Mouse (Mus musculus) ES-Bruce4 (cell line): Measurements from ENCODE around the gene Nrgn. TPM values are rescaled to one million over a fixed set of nuclear protein-coding genes. Genes with fewer than 3 reads are reported as not detected.

Experiments
- H3K27ac ChIP-seq: 2 replicates; pipeline ENCODE4 v1.5.1; 2012; ENCODE audit warnings: low read length, inconsistent platforms; ENCODE audit not compliant: insufficient read depth
- H3K27me3 ChIP-seq: 2 replicates; pipeline ENCODE4 v1.6.1; 2012; ENCODE audit warnings: mild to moderate bottlenecking, low read length, inconsistent platforms; ENCODE audit not compliant: control insufficient read depth, poor library complexity, insufficient read depth, severe bottlenecking
- H3K36me3 ChIP-seq: 2 replicates; pipeline ENCODE4 v1.6.1; 2012; ENCODE audit warnings: inconsistent platforms, mild to moderate bottlenecking, low read length, moderate library complexity; ENCODE audit not compliant: control insufficient read depth, poor library complexity, insufficient read depth, severe bottlenecking
- H3K4me1 ChIP-seq: one replicate; pipeline ENCODE4 v1.8.1; 2011; ENCODE audit warnings: low read length; ENCODE audit not compliant: control insufficient read depth, insufficient read depth
- H3K4me3 ChIP-seq: 2 replicates; pipeline ENCODE4 v1.5.1; 2011; ENCODE audit warnings: low read depth, mild to moderate bottlenecking, low read length
- H3K9ac ChIP-seq: 2 replicates; pipeline ENCODE4 v1.6.1; 2012; ENCODE audit warnings: low read depth, mild to moderate bottlenecking, inconsistent platforms; ENCODE audit not compliant: poor library complexity, severe bottlenecking
- H3K9me3 ChIP-seq: replicated peaks from 2 replicates; pipeline ENCODE4 v1.6.1; 2012; ENCODE audit warnings: mild to moderate bottlenecking, low read length, inconsistent platforms; ENCODE audit not compliant: control insufficient read depth, poor library complexity, insufficient read depth, severe bottlenecking
- CTCF ChIP-seq: IDR thresholded peaks from one replicate; pipeline ENCODE4 v1.8.1; 2011; ENCODE audit warnings: low read depth, low read length
- EP300 ChIP-seq: IDR thresholded peaks from 2 replicates; pipeline ENCODE4 v1.6.1; 2011; ENCODE audit warnings: low read depth, low read length; ENCODE audit not compliant: insufficient read depth
- POLR2A ChIP-seq: IDR thresholded peaks from one replicate; pipeline ENCODE4 v1.8.1; 2011; ENCODE audit warnings: low read length; ENCODE audit not compliant: insufficient read depth
- polyA plus RNA-seq: library from polyadenylated mRNA; stranded (reverse); fragments of >200 nt; gene quantifications from 2 replicates; pipeline ENCODE4 v1.2.4, GENCODE M21; 2011; ENCODE audit warnings: low read depth; ENCODE audit not compliant: missing spikeins, insufficient read depth, insufficient read length

The Nrgn gene
- polyA plus RNA-seq, 1 experiment = 1.2 TPM

- H3K9me3 ChIP-seq = no peaks in the 10 kb centered on the region
- no peak overlapping the region for H3K4me3 ChIP-seq
- TF ChIP-seq POLR2A (no peak), CTCF (no peak), EP300 (no peak)
- peaks cover 8% of the 10 kb centered on the region for H3K4me1 ChIP-seq
- H3K36me3 ChIP-seq = no peaks in the 10 kb centered on the region
- no peak overlapping the region for H3K27ac ChIP-seq
- H3K9ac ChIP-seq = no peak overlapping the region
- no peaks in the 10 kb centered on the region; the same call in 1 of the 2 replicates for H3K27me3 ChIP-seq
Observed at GRCm38 (mm10) chr9:37546889-37547288, 5.8 kb downstream of the Nrgn start.

GRCm38 (mm10) chr9:37545847-37546452 is 6.8 kb downstream of the Nrgn start:
- Histone ChIP-seq H3K27ac (peak overlapping the region; percentile 9; the same call in 1 of the 2 replicates), H3K27me3 (no peaks in the 10 kb centered on the region), H3K4me3 (peak overlapping the region; percentile 52), H3K9me3 (no peaks in the 10 kb centered on the region), H3K4me1 (peaks cover 8% of the 10 kb centered on the region), H3K36me3 (no peaks in the 10 kb centered on the region), H3K9ac (peak overlapping the region; percentile 10)
- no peak for TF ChIP-seq EP300
- no peak for TF ChIP-seq CTCF
- TF ChIP-seq POLR2A = no peak

- H3K27me3 ChIP-seq = no peaks in the 10 kb centered on the region
Observed at GRCm38 (mm10) chr9:37545166-37545610, 7.5 kb downstream of the Nrgn start.

GRCm38 (mm10) chr9:37544447-37545165 is 8.1 kb downstream of the Nrgn start:
- H3K27me3 ChIP-seq = no peaks in the 10 kb centered on the region
- H3K27ac ChIP-seq = peak overlapping the region; percentile 68
- peak overlapping the region; percentile 10 for H3K9ac ChIP-seq

More at GRCm38 (mm10) chr9:37545166-37545610, 7.5 kb downstream of the Nrgn start:
- Histone ChIP-seq H3K27ac (peak overlapping the region; percentile 68), H3K4me3 (peak overlapping the region; percentile 52), H3K4me1 (peaks cover 8% of the 10 kb centered on the region), H3K36me3 (no peaks in the 10 kb centered on the region), H3K9ac (peak overlapping the region; percentile 10), H3K9me3 (no peaks in the 10 kb centered on the region)
- TF ChIP-seq EP300 = 0 out of 2 replicates have a peak, but pooled peaks have one; percentile 23
- no peak for TF ChIP-seq POLR2A

GRCm38 (mm10) chr9:37543869-37544440 is 8.7 kb downstream of the Nrgn start:
- peak overlapping the region; percentile 64 for H3K27ac ChIP-seq
- no peaks in the 10 kb centered on the region for H3K36me3 ChIP-seq
- peaks cover 8% of the 10 kb centered on the region for H3K4me1 ChIP-seq
- no peak overlapping the region for H3K9ac ChIP-seq
- TF ChIP-seq POLR2A (no peak), EP300 (no peak), CTCF (no peak)
- H3K27me3 ChIP-seq = no peaks in the 10 kb centered on the region
- no peak overlapping the region for H3K4me3 ChIP-seq
- no peaks in the 10 kb centered on the region for H3K9me3 ChIP-seq

More at GRCm38 (mm10) chr9:37544447-37545165, 8.1 kb downstream of the Nrgn start:
- no peaks in the 10 kb centered on the region for H3K9me3 ChIP-seq
- peak overlapping the region; percentile 49 for H3K4me3 ChIP-seq
- peak; percentile 54 for TF ChIP-seq CTCF
- 0 out of 2 replicates have a peak, but pooled peaks have one; percentile 18 for TF ChIP-seq EP300
- no peak for TF ChIP-seq POLR2A
- H3K4me1 ChIP-seq = peaks cover 8% of the 10 kb centered on the region
- H3K36me3 ChIP-seq = no peaks in the 10 kb centered on the region
